Mouse (Mus musculus): ENCODE measurements around the gene Rpl10. TPM values are rescaled to one million over a fixed set of nuclear protein-coding genes. Genes with fewer than 3 reads are reported as not detected.

The Rpl10 gene
- polyA plus RNA-seq, 1 experiment: not detected

GRCm38 (mm10) chrX:74296538-74297448, 26.2 kb downstream of the Rpl10 start, which contains the start of gene Atp6ap1:
TSS of gene Atp6ap1 (plus strand) at chrX:74297097.
- Histone ChIP-seq H3K4me1 (ENCODE audit: control insufficient read depth, insufficient read depth, low read length) (no peaks in the 10 kb centered on the region), H3K4me3 (ENCODE audit: insufficient read depth, low read depth, low read length) (peak within 1 kb of the TSS; percentile 77), H3K27ac (ENCODE audit: insufficient read depth, low read depth, low read length) (peak within 1 kb of the TSS; percentile 62; the same call in 1 of the 2 replicates)
- TF ChIP-seq POLR2A (IDR thresholded peaks at IDR 0.05; ENCODE audit: insufficient read depth, low read depth, low read length) (peak; percentile 59; the same call in 1 of the 2 replicates), CTCF (IDR thresholded peaks at IDR 0.05; ENCODE audit: insufficient read depth, low read depth, low read length) (no peak)
- WGBS: 12% methylated on average over 36 of the region's 37 CpGs

- H3K4me1 ChIP-seq (ENCODE audit: control insufficient read depth, insufficient read depth, low read length): no peaks in the 10 kb centered on the region
- no peak overlapping the region for H3K27ac ChIP-seq (ENCODE audit: insufficient read depth, low read depth, low read length)
- TF ChIP-seq CTCF (IDR thresholded peaks at IDR 0.05; ENCODE audit: insufficient read depth, low read depth, low read length) (no peak), POLR2A (IDR thresholded peaks at IDR 0.05; ENCODE audit: insufficient read depth, low read depth, low read length) (no peak)
- H3K4me3 ChIP-seq (ENCODE audit: insufficient read depth, low read depth, low read length): no peak overlapping the region
- WGBS: 76% methylated on average over 1 of the region's 1 CpGs
These were observed 27.7 kb downstream of the Rpl10 start for GRCm38 (mm10) chrX:74298348-74298747.

GRCm38 (mm10) chrX:74299721-74300120, 29.1 kb downstream of the Rpl10 start:
- TF ChIP-seq POLR2A (IDR thresholded peaks at IDR 0.05; ENCODE audit: insufficient read depth, low read depth, low read length) (no peak), CTCF (IDR thresholded peaks at IDR 0.05; ENCODE audit: insufficient read depth, low read depth, low read length) (no peak)
- 80% methylated on average over 3 of the region's 3 CpGs for WGBS
- Histone ChIP-seq H3K4me3 (ENCODE audit: insufficient read depth, low read depth, low read length) (no peak overlapping the region), H3K4me1 (ENCODE audit: control insufficient read depth, insufficient read depth, low read length) (no peaks in the 10 kb centered on the region), H3K27ac (ENCODE audit: insufficient read depth, low read depth, low read length) (no peak overlapping the region)

GRCm38 (mm10) chrX:74304867-74305700, 34.5 kb downstream of the Rpl10 start, which contains the start of gene Gdi1:
TSS of gene Gdi1 (plus strand) at chrX:74304998.
- peak within 1 kb of the TSS; percentile 100 for H3K27ac ChIP-seq (ENCODE audit: insufficient read depth, low read depth, low read length)
- H3K4me3 ChIP-seq (ENCODE audit: insufficient read depth, low read depth, low read length): peak within 1 kb of the TSS; percentile 85
- TF ChIP-seq CTCF (IDR thresholded peaks at IDR 0.05; ENCODE audit: insufficient read depth, low read depth, low read length) (no peak), POLR2A (IDR thresholded peaks at IDR 0.05; ENCODE audit: insufficient read depth, low read depth, low read length) (peak; percentile 81)
- WGBS: 18% methylated on average over 37 of the region's 41 CpGs
- H3K4me1 ChIP-seq (ENCODE audit: control insufficient read depth, insufficient read depth, low read length): peaks cover 5% of the 10 kb centered on the region; the same call in 1 of the 2 replicates

- peaks cover 7% of the 10 kb centered on the region; the same call in 1 of the 2 replicates for H3K4me1 ChIP-seq (ENCODE audit: control insufficient read depth, insufficient read depth, low read length)
- peak within 1 kb of the TSS; percentile 92 for H3K27ac ChIP-seq (ENCODE audit: insufficient read depth, low read depth, low read length)
- 22% methylated on average over 59 of the region's 59 CpGs for WGBS
- H3K4me3 ChIP-seq (ENCODE audit: insufficient read depth, low read depth, low read length): peak within 1 kb of the TSS; percentile 92
- TF ChIP-seq POLR2A (IDR thresholded peaks at IDR 0.05; ENCODE audit: insufficient read depth, low read depth, low read length): peak; percentile 53; the same call in 1 of the 2 replicates
- no peak for TF ChIP-seq CTCF (IDR thresholded peaks at IDR 0.05; ENCODE audit: insufficient read depth, low read depth, low read length)
These were observed 42.2 kb downstream of the Rpl10 start, which contains the start of gene Fam50a for GRCm38 (mm10) chrX:74312540-74313464. TSS of gene Fam50a (plus strand) at chrX:74313033.

Other genes starting within 250 kb of the Rpl10 start
- gene Irak1, start 246.9 kb upstream of the Rpl10 start, polyA plus RNA-seq (2012; ENCODE audit: insufficient read depth, insufficient read length, low replicate concordance, missing spikeins): not detected in 2 replicates
- not detected in 2 replicates for gene Opn1mw, start 143.3 kb upstream of the Rpl10 start, polyA plus RNA-seq (2012; ENCODE audit: insufficient read depth, insufficient read length, low replicate concordance, missing spikeins)
- not detected in 2 replicates for gene Mecp2, start 135.4 kb upstream of the Rpl10 start, polyA plus RNA-seq (2012; ENCODE audit: insufficient read depth, insufficient read length, low replicate concordance, missing spikeins)
- not detected in 2 replicates for gene Tex28, start 103.0 kb upstream of the Rpl10 start, polyA plus RNA-seq (2012; ENCODE audit: insufficient read depth, insufficient read length, low replicate concordance, missing spikeins)
- not detected in 2 replicates for gene Tktl1, start 93.6 kb upstream of the Rpl10 start, polyA plus RNA-seq (2012; ENCODE audit: insufficient read depth, insufficient read length, low replicate concordance, missing spikeins)
- 372 TPM in 1 of 2 replicates, not detected in the other for gene Flna, start 21.0 kb upstream of the Rpl10 start, polyA plus RNA-seq (2012; ENCODE audit: insufficient read depth, insufficient read length, low replicate concordance, missing spikeins)
- not detected in 2 replicates for gene Emd, start 16.1 kb upstream of the Rpl10 start, polyA plus RNA-seq (2012; ENCODE audit: insufficient read depth, insufficient read length, low replicate concordance, missing spikeins)
- not detected in 2 replicates for gene Taz, start 11.1 kb downstream of the Rpl10 start, polyA plus RNA-seq (2012; ENCODE audit: insufficient read depth, insufficient read length, low replicate concordance, missing spikeins)
- not detected in 2 replicates for gene Dnase1l1, start 11.5 kb downstream of the Rpl10 start, polyA plus RNA-seq (2012; ENCODE audit: insufficient read depth, insufficient read length, low replicate concordance, missing spikeins)
- gene Atp6ap1, start 26.3 kb downstream of the Rpl10 start, polyA plus RNA-seq (2012; ENCODE audit: insufficient read depth, insufficient read length, low replicate concordance, missing spikeins): 501 and 1,287 TPM in 2 replicates
- gene Gdi1, start 34.2 kb downstream of the Rpl10 start, polyA plus RNA-seq (2012; ENCODE audit: insufficient read depth, insufficient read length, low replicate concordance, missing spikeins): 513 and 810 TPM in 2 replicates
- gene Fam50a, start 42.2 kb downstream of the Rpl10 start, polyA plus RNA-seq (2012; ENCODE audit: insufficient read depth, insufficient read length, low replicate concordance, missing spikeins): 224 TPM in 1 of 2 replicates, not detected in the other
- gene Plxna3, start 58.3 kb downstream of the Rpl10 start, polyA plus RNA-seq (2012; ENCODE audit: insufficient read depth, insufficient read length, low replicate concordance, missing spikeins): not detected in 2 replicates
- gene Lage3, start 82.8 kb downstream of the Rpl10 start, polyA plus RNA-seq (2012; ENCODE audit: insufficient read depth, insufficient read length, low replicate concordance, missing spikeins): not detected in 2 replicates
- gene Ubl4a, start 102.4 kb downstream of the Rpl10 start, polyA plus RNA-seq (2012; ENCODE audit: insufficient read depth, insufficient read length, low replicate concordance, missing spikeins): not detected in 2 replicates
- gene Slc10a3, start 102.5 kb downstream of the Rpl10 start, polyA plus RNA-seq (2012; ENCODE audit: insufficient read depth, insufficient read length, low replicate concordance, missing spikeins): not detected in 2 replicates
- gene Fam3a, start 122.5 kb downstream of the Rpl10 start, polyA plus RNA-seq (2012; ENCODE audit: insufficient read depth, insufficient read length, low replicate concordance, missing spikeins): not detected in 2 replicates
- not detected in 2 replicates for gene Ikbkg, start 122.5 kb downstream of the Rpl10 start, polyA plus RNA-seq (2012; ENCODE audit: insufficient read depth, insufficient read length, low replicate concordance, missing spikeins)
- not detected in 2 replicates for gene G6pdx, start 158.4 kb downstream of the Rpl10 start, polyA plus RNA-seq (2012; ENCODE audit: insufficient read depth, insufficient read length, low replicate concordance, missing spikeins)
- gene Gm6880, start 210.6 kb downstream of the Rpl10 start, polyA plus RNA-seq (2012; ENCODE audit: insufficient read depth, insufficient read length, low replicate concordance, missing spikeins): not detected in 2 replicates